Mouse (Mus musculus): ENCODE results near the gene Ppp2r3a.
A peak's percentile ranks its signal among the peaks of the same experiment; 100 is the strongest.

The Ppp2r3a gene

DNA sequence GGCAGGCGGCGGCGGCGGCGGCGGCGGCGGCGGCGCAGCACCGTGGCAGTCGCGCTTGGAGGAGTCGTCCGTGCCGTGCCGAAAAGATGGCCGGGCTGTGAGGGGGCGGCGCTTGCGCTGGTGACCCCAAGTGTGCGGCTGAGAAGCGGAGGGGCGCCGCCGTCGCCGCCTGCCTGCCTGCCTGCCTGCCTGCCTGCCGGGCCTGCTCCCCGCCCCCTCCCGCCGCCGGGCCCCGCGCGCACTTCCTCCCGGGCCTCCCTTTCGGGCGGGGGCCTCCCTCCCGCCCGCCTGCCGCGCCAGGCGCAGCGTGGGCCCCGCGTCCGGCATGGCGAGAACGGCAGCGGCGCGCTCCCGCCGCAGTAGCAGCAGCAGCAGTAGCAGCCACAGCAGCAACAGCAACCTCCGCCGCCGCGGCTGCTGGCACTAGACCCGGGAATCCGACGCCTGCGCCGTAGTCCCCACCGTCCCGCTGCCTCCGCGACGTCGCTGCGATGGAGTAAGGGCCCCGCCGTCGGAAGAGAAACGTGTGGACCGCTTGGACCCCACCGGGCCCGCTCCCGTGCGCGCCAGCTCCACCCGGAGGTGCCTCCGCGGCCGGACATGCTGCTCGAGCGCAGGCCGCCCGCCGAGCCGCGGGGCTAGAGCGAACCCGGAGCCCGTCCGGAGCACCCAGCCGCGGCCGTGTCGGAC, 177.1 kb downstream of the Ppp2r3a start:
- DNase-seq (ENCODE audit: low spot score) = peak; percentile 83

DNA sequence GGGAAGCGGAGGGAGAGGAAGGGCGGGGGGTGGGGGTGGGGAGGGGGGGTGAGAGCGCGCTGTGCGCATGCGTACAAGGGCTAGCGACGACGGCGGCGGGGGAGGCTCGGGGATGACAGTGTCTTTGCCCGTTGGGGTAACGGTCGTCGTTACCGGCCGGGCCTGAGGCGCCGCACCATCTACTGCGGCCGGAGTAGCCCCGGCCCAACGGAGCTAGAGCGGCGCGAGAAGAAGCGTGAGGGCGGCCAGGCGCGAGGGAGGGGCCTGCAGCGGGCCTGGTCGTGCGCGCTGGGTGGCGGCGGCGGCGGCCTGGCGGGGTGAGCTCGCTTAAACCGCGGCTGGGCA, 177.6 kb downstream of the Ppp2r3a start, which contains the start of gene Msl2:
Msl2 (plus strand) TSS at position 115 of the 345 bp plus-strand sequence.
- no peak for DNase-seq (ENCODE audit: low spot score)

DNA sequence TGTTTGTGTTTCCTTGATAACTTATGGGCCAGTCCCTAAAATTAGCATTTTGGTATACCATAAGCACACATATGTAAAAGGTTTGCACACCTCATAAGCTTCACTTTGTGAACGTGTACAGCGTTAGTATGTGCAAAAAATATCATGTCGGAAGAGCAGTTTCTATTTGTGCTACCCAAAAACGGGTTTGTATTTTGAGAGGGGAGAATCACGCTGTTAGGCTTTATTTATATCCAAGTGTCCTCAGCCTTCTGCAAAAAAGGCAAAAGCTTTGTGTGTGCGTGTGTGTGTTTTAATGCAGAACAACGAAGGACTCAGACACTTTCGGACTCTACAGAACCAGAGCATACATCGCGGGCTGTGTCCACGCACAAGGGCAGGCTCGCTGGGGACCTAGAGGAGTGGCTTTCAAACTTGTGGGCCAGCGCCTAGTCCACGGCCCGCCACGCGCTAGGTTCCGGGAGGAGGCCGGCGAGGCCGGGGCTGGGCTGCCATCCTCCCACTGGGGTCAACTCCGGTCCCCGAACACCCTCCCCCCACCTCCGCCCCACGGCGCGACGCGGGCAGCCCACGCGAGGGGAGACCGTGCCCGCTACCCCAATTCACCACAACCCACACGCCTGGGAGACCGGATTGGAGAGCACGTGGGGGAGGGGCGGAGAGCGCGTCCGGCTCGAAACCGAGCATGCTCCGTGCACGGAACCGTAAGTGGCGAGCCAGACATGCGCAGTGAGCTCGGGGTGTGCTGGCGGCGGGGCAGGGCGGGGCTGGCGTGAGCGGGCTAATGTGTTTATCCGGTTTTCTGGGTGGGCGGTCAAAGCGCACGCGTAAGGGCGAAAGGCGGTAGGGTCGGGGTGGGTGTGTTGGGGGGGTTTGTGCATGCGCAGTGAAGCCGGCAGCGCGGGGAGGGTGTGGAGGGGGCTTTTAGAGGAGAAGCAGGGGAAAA, 178.3 kb downstream of the Ppp2r3a start:
- peak; percentile 99 for DNase-seq (ENCODE audit: low spot score)

DNA sequence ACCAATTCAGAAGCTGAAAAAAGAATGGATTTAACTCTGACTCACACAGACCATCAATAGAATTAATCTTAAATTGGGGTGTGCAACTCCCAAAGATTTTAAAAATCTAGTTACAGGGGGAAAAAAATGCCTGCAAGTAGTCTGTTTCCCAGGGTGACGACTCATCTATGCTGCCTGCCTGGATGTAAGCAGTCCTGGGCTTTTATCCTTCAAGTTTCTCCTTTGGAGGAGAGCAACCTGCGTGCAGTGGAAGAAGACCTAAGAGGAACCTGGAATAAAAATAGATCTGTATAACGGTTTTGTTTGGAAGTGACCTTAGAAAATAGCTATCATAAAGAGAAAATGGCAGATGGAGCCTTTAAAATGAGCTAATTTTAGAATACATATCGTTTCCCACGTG, 179.1 kb downstream of the Ppp2r3a start:
- no peak for DNase-seq (ENCODE audit: low spot score)

DNA sequence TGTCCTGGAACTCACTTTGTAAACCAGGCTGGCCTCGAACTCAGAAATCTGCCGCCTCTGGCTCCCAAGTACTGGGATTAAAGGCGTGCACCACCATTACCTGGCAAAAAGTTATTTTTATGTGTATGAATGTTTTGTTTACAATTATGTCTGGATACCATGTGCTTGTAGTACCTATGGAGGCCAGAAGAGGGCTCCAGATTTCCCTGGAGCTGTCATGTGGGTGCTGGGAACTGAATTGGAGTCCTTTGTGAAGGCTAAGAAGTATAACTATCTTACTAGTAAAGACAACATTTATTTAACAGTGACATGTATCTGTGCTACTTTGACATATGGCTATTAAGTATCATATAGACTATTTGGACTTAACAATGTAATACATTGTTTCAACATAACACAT, 181.8 kb downstream of the Ppp2r3a start:
- DNase-seq (ENCODE audit: low spot score) = no peak

DNA sequence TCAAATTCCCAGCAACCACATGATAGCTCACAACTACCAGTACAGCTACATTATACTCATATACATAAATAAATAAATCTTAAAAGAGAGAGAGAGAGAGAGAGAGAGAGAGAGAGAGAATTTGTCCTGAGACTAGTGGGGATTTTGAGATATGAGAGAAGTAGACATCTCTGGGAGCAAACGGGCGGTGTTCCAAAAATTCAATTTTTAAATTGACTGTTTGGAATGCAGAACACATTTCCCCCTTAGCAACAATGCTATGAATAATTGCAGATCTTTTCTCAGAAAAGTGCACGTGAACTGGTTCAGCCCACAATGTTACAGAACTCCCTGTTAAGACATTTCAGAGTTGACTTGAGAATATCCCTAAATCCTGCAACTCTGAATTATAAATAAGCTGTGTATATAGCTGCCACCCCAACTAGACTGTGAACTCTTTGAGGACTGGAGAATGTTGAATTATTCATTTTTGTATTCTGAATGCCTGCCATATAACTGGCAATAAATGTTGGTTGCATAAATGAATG, 186.5 kb downstream of the Ppp2r3a start:
- no peak for DNase-seq (ENCODE audit: low spot score)

DNA sequence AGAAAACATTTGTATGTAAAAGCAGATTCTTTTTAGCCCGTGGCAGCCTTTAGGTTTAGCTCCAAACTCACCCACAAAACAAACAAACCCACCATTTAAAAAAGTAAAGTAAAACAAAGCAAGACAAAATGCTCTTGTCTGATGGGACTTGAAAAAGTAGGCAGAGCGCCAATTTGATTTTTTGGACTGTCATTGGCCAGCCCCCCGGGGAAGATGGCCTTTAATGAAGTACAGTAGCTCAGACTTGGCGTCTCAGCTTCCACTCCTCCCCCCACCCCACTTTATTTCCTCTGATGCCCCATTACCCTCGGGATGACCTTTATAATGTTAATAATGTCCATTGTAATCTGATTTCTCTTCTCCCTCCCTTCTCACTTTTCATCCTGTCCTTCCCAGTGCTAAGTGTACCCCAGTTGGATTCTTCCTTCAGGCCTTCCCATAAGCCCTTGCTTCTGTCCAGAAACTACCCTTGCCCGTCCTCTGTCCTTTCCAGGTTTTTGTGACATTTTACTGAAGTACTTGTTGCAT, 189.3 kb downstream of the Ppp2r3a start:
- no peak for DNase-seq (ENCODE audit: low spot score)

DNA sequence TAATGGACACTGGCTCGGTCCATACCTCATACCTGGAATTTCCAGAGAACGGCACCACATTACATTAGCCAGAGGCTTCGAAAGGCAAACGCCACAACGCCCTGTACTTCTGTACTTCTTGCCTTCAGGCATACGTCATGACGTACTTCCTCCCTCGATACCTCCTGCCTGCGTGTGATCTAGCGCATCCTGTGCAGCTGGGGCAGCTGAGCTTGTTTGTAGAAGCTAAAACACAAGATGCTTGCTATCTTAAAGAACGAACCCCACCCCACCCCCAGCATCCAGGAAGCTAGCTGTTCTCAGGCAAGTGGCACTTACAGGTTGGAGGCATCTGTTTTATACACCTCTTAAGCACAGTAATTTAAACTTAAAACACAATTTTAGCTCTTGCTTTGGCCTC, 190.6 kb downstream of the Ppp2r3a start:
- no peak for DNase-seq (ENCODE audit: low spot score)

DNA sequence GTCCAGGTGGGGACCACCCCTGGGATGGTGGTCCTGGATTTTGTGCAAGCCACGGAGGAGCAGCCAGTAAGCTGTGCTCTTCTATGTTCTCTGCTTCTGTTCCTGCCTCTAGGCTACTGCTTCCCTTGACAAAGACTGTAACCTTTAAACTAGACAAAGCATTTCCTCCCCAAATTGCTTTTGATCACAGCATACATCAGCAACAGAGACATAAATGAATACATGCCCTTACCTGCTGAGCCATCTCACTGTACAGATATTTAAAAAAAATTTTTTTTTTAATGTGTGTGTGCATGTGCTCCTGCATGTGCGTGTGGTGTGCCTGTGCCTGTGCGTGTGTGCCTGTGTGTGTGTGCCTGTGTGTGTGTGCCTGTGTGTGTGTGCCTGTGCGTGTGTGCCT, 194.4 kb downstream of the Ppp2r3a start:
- DNase-seq (ENCODE audit: low spot score) = no peak
